In the genomic region with DNA sequence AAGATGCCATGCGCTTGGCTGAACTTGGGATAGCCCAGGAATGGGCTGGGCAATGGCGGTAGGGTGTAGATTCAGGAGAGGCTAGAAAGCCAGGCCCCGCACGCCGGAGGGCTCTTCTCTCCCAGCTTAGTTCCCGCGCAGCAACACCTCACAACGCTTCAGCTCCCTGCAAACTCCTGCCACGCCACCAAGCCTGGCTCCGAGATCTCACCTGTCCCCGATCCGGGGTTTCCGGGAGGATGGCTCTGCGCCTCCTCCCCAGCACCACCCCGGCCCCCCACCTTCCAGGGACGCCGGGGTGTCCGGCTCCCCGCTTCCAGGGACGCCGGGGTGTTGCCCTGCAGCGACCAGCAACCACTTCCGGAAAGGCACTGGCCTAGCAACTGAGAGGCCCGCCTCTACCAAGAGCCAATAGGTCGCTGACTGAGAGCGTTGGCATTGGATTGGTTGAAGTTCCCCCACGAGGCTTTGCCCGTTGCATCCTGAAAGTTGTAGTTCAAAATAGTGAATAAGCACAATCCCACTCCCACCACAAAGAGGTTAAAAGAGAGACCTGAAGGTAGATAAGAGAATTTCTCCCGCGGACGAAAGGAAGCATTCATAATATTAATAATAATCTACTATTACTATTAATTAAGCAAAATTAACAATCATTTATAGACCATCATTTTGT, we compare ENCODE assay signal across 8 mouse cellular contexts. TPM values are rescaled to one million over a fixed set of nuclear protein-coding genes. Genes with fewer than 3 reads are reported as not detected.
DNase-seq lines count a peak whose midpoint lies in the region; ATAC-seq lines count a peak whose summit lies in the region.

A gene (minus strand): TSS at position 401 of the 673 bp plus-strand sequence.

- peak within 1 kb of the TSS; percentile 61 for H3K9ac ChIP-seq in hindbrain, embryonic 12.5 days

- peaks cover 4% of the 10 kb centered on the region for H3K36me3 ChIP-seq in hindbrain, embryonic 12.5 days

- ATAC-seq in hindbrain, embryonic 12.5 days (ENCODE audit: low FRiP score) = peak; percentile 97

- H3K27me3 ChIP-seq in hindbrain, embryonic 12.5 days = no peaks in the 10 kb centered on the region

- H3K4me1 ChIP-seq in hindbrain, embryonic 12.5 days = peaks cover 12% of the 10 kb centered on the region

- DNase-seq in NIH3T3 (ENCODE audit: low read depth) = peak; percentile 88
- peak; percentile 90 to 92 for DNase-seq in cerebellum, postnatal 10 days
- DNase-seq in frontal cortex, postnatal 10 days (ENCODE audit: low spot score in 2 of 2) = peak; percentile 82 to 86
- peak; percentile 85 to 94 for DNase-seq in layer of hippocampus, postnatal 14 days (ENCODE audit: low spot score in 2 of 2)
- DNase-seq in lung, postnatal 14 days = peak; percentile 86
- DNase-seq in retina, adult 2 months (ENCODE audit: low read depth, low spot score) = peak; percentile 75
- peak; percentile 81 to 87 for DNase-seq in thymus, postnatal 36 days

- peak within 1 kb of the TSS; percentile 51 for H3K4me3 ChIP-seq in hindbrain, embryonic 12.5 days

- WGBS in hindbrain, embryonic 12.5 days = under 1% methylated on average over 31 of the region's 31 CpGs

- H3K4me2 ChIP-seq in hindbrain, embryonic 12.5 days (replicated peaks) = peak within 1 kb of the TSS; percentile 84

- peak within 1 kb of the TSS; percentile 0; the same call in 1 of the 2 replicates for H3K27ac ChIP-seq in hindbrain, embryonic 12.5 days

- 0 out of 2 replicates have a peak, but pooled peaks cover 4% of the 10 kb centered on the region for H3K9me3 ChIP-seq in hindbrain, embryonic 12.5 days (replicated peaks)

RNA-seq across cellular contexts. Expression of the gene that starts here (rescaled TPM):
- 17.7 and 18.8 TPM in 2 replicates for polyA plus RNA-seq in hindbrain, embryonic 12.5 days (2016; fragmentation: Nextera tagmentation; extraction: Ambion mirVana)
- total RNA-seq in layer of hippocampus, postnatal 14 days (2021) = 10 to 100 TPM; 15.5 to 15.8 TPM

Comparison
In these comparisons a context has a peak if more than half of its experiments do, and no peak if none do; other contexts are left out.
1. Peak in every context shown above with its lines: DNase-seq, ATAC-seq, H3K4me3 ChIP-seq and H3K27ac ChIP-seq.